Mouse (Mus musculus) kidney, embryonic 14.5 days (tissue): ENCODE measurements at regions not wholly inside any gene's neighbourhood (a gene's known extent, or its start where the extent isn't known, plus 50 kb on each side); places are given as distances from the start of the nearest gene placed in this dataset.

Source experiments
- ATAC-seq: fragments of 200-750 bp; cut with Nextera tagmentation; 2 replicates; pipeline ENCODE4 v1.8.0; 2017; ENCODE audit warnings: moderate number of reproducible peaks, mild to moderate bottlenecking, moderate TSS enrichment, moderate library complexity; ENCODE audit not compliant: low FRiP score, low TSS enrichment
- H3K27ac ChIP-seq: fragments of 300-500 bp; sonication (generic); 2 replicates; pipeline ENCODE4 v1.5.1; 2014; ENCODE audit warnings: low read depth, mild to moderate bottlenecking, low read length, moderate library complexity, mixed read lengths
- H3K27me3 ChIP-seq: fragments of 300-500 bp; sonication (generic); 2 replicates; pipeline ENCODE4 v1.6.1; 2014; ENCODE audit warnings: mild to moderate bottlenecking, low read length; ENCODE audit not compliant: control insufficient read depth, insufficient read depth
- H3K36me3 ChIP-seq: fragments of 300-500 bp; sonication (generic); 2 replicates; pipeline ENCODE4 v1.6.1; 2014; ENCODE audit warnings: low read length, mixed read lengths; ENCODE audit not compliant: control insufficient read depth, insufficient read depth
- H3K4me1 ChIP-seq: fragments of 300-500 bp; sonication (generic); 2 replicates; pipeline ENCODE4 v1.6.1; 2014; ENCODE audit warnings: low read length, mixed read lengths; ENCODE audit not compliant: control insufficient read depth, insufficient read depth
- H3K4me2 ChIP-seq: fragments of 300-500 bp; sonication (generic); replicated peaks from 2 replicates; pipeline ENCODE4 v1.6.1; 2014; ENCODE audit warnings: low read depth, mild to moderate bottlenecking, low read length
- H3K4me3 ChIP-seq: fragments of 300-500 bp; sonication (generic); 2 replicates; pipeline ENCODE4 v1.5.1; 2014; ENCODE audit warnings: mild to moderate bottlenecking, low read length
- H3K9ac ChIP-seq: fragments of 300-500 bp; sonication (generic); 2 replicates; pipeline ENCODE4 v1.6.1; 2014; ENCODE audit warnings: low read depth, mild to moderate bottlenecking, low read length, moderate library complexity
- H3K9me3 ChIP-seq: fragments of 300-500 bp; sonication (generic); 2 replicates; pipeline ENCODE4 v1.6.1; 2016; ENCODE audit warnings: low read length; ENCODE audit not compliant: control insufficient read depth
- WGBS: fragments of 180-500 bp; shearing (Covaris S2); extraction: QIAGEN DNeasy Blood & Tissue Kit; methylation state at CpG from one replicate; pipeline ENCODE4 v1.1.7; 2014; 5-methylcytosine and 5-hydroxymethylcytosine counted together

DNA sequence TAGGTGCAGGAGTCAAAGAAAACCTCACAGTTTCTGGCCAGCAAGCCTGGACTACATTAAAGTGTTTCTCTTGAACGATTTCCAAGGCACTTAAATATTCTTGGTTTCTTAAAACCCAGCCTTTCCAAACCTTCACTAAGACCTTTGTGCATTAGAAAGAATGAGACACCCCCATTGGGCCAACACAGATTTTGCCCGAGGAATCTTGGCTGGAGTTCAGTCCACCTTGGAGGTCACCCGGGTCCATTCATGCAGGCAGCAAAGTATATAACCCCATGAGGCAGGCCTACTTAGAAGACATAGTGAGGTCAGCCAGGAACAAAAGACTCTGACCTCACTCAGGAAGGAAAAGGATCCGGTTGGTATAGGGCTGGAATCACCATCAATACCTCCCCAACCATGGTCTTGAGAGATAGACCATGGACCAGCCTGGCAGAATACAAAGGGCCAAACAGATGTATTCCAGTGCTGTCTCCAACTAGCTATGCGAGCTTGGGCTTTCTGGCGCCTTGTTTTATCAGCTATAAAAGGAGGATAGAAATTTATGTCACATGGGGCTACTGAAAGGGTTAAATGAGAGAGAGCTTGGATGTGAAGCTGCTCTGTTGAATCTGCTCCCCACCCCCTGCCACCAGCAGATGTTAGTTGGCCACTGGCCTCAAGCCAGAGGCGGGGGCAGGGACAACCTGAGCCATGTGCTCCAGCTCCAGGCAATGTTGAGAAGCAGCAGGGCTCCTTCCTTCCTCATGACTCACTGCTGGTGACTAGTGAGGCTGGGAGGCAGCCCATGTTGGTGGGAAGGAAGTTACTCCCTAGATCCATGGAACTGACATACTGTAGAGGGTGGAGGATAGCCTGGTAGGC is 181.9 kb upstream of the Ncam1 start:
- no peak overlapping the region for H3K9ac ChIP-seq
- peak; percentile 87 for ATAC-seq
- no peaks in the 10 kb centered on the region for H3K9me3 ChIP-seq
- H3K4me2 ChIP-seq, result no peak overlapping the region
- no peak overlapping the region for H3K4me3 ChIP-seq
- no peaks in the 10 kb centered on the region for H3K36me3 ChIP-seq
- peaks cover 19% of the 10 kb centered on the region for H3K4me1 ChIP-seq
- H3K27me3 ChIP-seq, result no peaks in the 10 kb centered on the region
- peak overlapping the region; percentile 53; the same call in 1 of the 2 replicates for H3K27ac ChIP-seq
- WGBS, result 46% methylated on average over 7 of the region's 7 CpGs

GRCm38 (mm10) chr9:49975938-49976671 is 177.4 kb upstream of the Ncam1 start:
- H3K9me3 ChIP-seq, result no peaks in the 10 kb centered on the region
- ATAC-seq, result peak; percentile 70; the same call in 1 of the 2 replicates
- no peak overlapping the region for H3K4me3 ChIP-seq
- H3K27ac ChIP-seq, result peak overlapping the region; percentile 66; the same call in 1 of the 2 replicates
- H3K4me2 ChIP-seq, result peak overlapping the region; percentile 13; the same call in 1 of the 2 replicates
- H3K9ac ChIP-seq, result peak overlapping the region; percentile 42; the same call in 1 of the 2 replicates
- no peaks in the 10 kb centered on the region for H3K36me3 ChIP-seq
- H3K27me3 ChIP-seq, result no peaks in the 10 kb centered on the region
- 24% methylated on average over 11 of the region's 11 CpGs for WGBS
- H3K4me1 ChIP-seq, result peaks cover 16% of the 10 kb centered on the region

- 85% methylated on average over 5 of the region's 5 CpGs for WGBS
- no peaks in the 10 kb centered on the region for H3K27me3 ChIP-seq
- no peak overlapping the region for H3K9ac ChIP-seq
- no peaks in the 10 kb centered on the region for H3K36me3 ChIP-seq
- no peak overlapping the region for H3K4me2 ChIP-seq
- H3K4me1 ChIP-seq, result peaks cover 9% of the 10 kb centered on the region
- H3K4me3 ChIP-seq, result no peak overlapping the region
- H3K9me3 ChIP-seq, result no peaks in the 10 kb centered on the region
- H3K27ac ChIP-seq, result no peak overlapping the region
- no peak for ATAC-seq
These were observed 175.3 kb upstream of the Ncam1 start for GRCm38 (mm10) chr9:49973974-49974495.

- H3K27me3 ChIP-seq, result no peaks in the 10 kb centered on the region
- H3K9me3 ChIP-seq, result no peaks in the 10 kb centered on the region
- H3K4me1 ChIP-seq, result no peaks in the 10 kb centered on the region
- ATAC-seq, result no peak
- no peaks in the 10 kb centered on the region for H3K36me3 ChIP-seq
- H3K4me3 ChIP-seq, result no peak overlapping the region
- H3K27ac ChIP-seq, result no peak overlapping the region
- WGBS, result 78% methylated on average over 6 of the region's 6 CpGs
- no peak overlapping the region for H3K4me2 ChIP-seq
- no peak overlapping the region for H3K9ac ChIP-seq
These were observed 170.7 kb upstream of the Ncam1 start for GRCm38 (mm10) chr9:49969429-49969828.

GRCm38 (mm10) chr9:49964666-49965065 is 165.9 kb upstream of the Ncam1 start:
- H3K4me3 ChIP-seq, result no peak overlapping the region
- no peak overlapping the region for H3K27ac ChIP-seq
- 77% methylated on average over 4 of the region's 4 CpGs for WGBS
- no peaks in the 10 kb centered on the region for H3K27me3 ChIP-seq
- H3K36me3 ChIP-seq, result no peaks in the 10 kb centered on the region
- no peaks in the 10 kb centered on the region for H3K9me3 ChIP-seq
- H3K4me1 ChIP-seq, result peaks cover 23% of the 10 kb centered on the region
- H3K9ac ChIP-seq, result no peak overlapping the region
- no peak for ATAC-seq
- no peak overlapping the region for H3K4me2 ChIP-seq

DNA sequence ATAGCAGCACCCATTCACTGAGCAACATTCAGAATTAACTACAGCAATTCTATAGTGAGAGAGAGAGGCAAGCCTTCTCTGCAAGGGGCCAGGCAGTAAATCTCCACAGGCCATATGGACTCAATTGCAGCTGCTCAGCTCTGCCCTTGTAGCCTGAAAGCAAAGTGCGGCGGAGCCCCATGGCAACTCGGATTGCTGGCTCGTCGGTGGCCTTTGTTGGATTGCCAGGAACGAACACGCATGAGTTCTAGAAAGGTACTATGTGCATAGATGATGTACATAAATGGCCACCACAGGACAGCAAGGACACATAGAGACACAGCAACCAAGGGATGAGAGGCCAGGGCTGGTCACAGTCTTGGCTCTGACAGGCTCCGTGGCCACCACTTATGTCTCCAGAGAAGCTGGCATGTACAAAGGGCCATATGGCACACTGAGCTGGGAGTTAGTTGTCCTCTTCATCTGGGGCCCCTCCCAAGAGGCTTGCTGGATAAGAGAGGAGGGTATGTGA is 163.9 kb upstream of the Ncam1 start:
- Histone ChIP-seq H3K4me2 (no peak overlapping the region), H3K4me3 (no peak overlapping the region), H3K27ac (peak overlapping the region; percentile 69; the same call in 1 of the 2 replicates), H3K9me3 (no peaks in the 10 kb centered on the region), H3K27me3 (no peaks in the 10 kb centered on the region), H3K36me3 (no peaks in the 10 kb centered on the region), H3K4me1 (peaks cover 30% of the 10 kb centered on the region), H3K9ac (no peak overlapping the region)
- peak; percentile 67 for ATAC-seq
- WGBS, result 23% methylated on average over 8 of the region's 8 CpGs

DNA sequence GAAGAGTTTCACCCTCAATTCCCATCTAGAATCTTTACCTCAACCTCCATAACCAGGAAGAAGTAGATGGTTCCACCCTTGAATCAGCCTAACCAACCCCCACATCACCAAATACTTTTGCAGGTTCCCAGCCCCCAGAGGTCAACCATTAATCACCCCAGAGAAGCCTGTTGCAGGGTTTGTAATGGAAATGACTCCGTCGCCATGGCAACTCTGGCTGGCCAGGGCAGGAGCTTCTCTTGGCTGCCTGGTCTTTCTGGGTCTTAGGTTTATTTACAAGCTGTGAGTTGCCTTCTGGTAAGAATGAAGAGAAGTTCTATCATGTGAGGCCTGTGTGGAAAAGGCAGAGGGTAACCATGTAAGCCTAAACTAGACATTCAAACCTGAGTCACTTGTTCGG is 163.2 kb upstream of the Ncam1 start:
- Histone ChIP-seq H3K4me1 (peaks cover 30% of the 10 kb centered on the region), H3K27ac (peak overlapping the region; percentile 69; the same call in 1 of the 2 replicates), H3K9ac (no peak overlapping the region), H3K27me3 (no peaks in the 10 kb centered on the region), H3K36me3 (no peaks in the 10 kb centered on the region), H3K4me2 (no peak overlapping the region), H3K9me3 (no peaks in the 10 kb centered on the region), H3K4me3 (no peak overlapping the region)
- WGBS, result 19% methylated on average over 3 of the region's 3 CpGs
- peak; percentile 68; the same call in 1 of the 2 replicates for ATAC-seq

DNA sequence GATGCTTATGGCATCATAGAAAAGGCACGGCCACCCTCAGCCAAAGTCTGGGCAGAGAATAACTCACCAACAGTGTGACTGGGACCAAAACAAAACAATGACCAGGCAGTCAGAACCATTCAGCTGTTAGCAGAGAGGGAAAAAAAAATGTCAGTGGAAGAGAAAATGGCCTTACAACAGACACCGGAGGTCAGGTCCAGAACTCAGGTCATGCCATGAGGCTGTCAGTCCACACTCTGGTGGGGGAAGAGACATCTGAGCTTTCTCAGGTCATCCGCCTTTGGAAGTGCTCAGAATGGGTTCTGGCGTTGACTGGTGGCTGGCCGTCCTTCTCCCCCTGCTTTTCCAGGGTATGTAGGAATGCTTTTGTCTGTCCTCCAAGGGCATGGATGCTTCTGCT is 162.6 kb upstream of the Ncam1 start:
- Histone ChIP-seq H3K4me2 (no peak overlapping the region), H3K4me1 (peaks cover 30% of the 10 kb centered on the region), H3K4me3 (no peak overlapping the region), H3K36me3 (no peaks in the 10 kb centered on the region), H3K27me3 (no peaks in the 10 kb centered on the region), H3K9me3 (no peaks in the 10 kb centered on the region), H3K9ac (no peak overlapping the region), H3K27ac (peak overlapping the region; percentile 69; the same call in 1 of the 2 replicates)
- WGBS, result 55% methylated on average over 5 of the region's 5 CpGs
- ATAC-seq, result no peak
